Mouse (Mus musculus) adrenal gland, adult 10 weeks (tissue): ENCODE results near the gene Chst15. TPM values are rescaled to one million over a fixed set of nuclear protein-coding genes. Genes with fewer than 3 reads are reported as not detected.

ENCODE experiments used
- polyA plus RNA-seq: library from polyadenylated mRNA; stranded (reverse); fragments of 350-450 nt; fragmentation: Illumina TruSeq; extraction: RNeasy Lipid Tissue Mini Kit (QIAGEN cat#74804); gene quantifications from one replicate; pipeline ENCODE4 v1.2.3, GENCODE M21; 2014; ENCODE audit warnings: low read depth, low replicate concordance

The Chst15 gene
- 18.8 TPM for polyA plus RNA-seq

DNA sequence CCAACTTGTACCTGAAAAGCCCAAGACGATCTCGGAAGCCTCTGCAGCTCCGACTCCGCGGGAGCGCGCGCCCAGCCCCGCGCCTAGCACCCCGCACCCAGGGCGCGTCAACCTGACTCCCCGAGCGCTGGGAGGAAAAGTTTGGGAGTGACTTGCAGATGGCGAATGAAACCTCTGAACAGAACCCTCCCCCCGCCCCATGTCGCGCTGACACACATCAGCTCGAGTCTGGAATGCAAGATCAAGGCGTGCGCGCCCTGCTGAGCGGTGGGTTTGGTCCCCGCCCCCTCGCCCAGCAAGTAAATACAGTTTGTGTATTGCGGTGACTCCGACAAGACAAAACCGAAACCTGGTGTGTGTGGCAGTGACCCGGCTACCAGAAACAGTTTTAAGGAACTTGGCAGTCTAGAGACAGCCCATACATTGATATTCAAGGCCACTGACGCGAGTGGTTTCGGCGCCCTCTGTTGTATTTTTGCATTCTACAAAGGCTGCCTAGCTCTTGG is at the start of gene Chst15:
Chst15 (minus strand) TSS at position 193 of the 506 bp plus-strand sequence.

Other genes with a start within 250 kb of the Chst15 start
- 9.5 TPM for gene Cpxm2, start 162.5 kb downstream of the Chst15 start, polyA plus RNA-seq